Mouse (Mus musculus): ENCODE measurements at regions not wholly inside any gene's neighbourhood (a gene's known extent, or its start where the extent isn't known, plus 50 kb on each side); places are given as distances from the start of the nearest gene placed in this dataset.

- TF ChIP-seq EP300 (optimal IDR thresholded peaks at IDR 0.05) = no peak
- no peak for TF ChIP-seq CTCF (IDR thresholded peaks at IDR 0.05; ENCODE audit: low read depth)
These were observed 146.1 kb downstream of the Glrx3 start for GRCm38 (mm10) chr7:137583556-137583955.

Data from stomach, postnatal 0 days (tissue).